Mouse (Mus musculus): Measurements from ENCODE around the gene Eps15.

GRCm38 (mm10) chr4:109281161-109281560 is 1.1 kb downstream of the Eps15 start:
- no peak for TF ChIP-seq CTCF (IDR thresholded peaks at IDR 0.05; ENCODE audit: control insufficient read depth, insufficient read depth, low read length)
- TF ChIP-seq POLR2A (IDR thresholded peaks at IDR 0.05; ENCODE audit: borderline replicate concordance, control insufficient read depth, low read depth, low read length) = no peak

Data from bone marrow, adult 2 months (tissue).